Mouse (Mus musculus) limb, embryonic 14.5 days (tissue): ENCODE data around the gene Npas3. TPM values are rescaled to one million over a fixed set of nuclear protein-coding genes. Genes with fewer than 3 reads are reported as not detected.

ENCODE experiments used
- ATAC-seq: fragments of 200-750 bp; cut with Nextera tagmentation; 2 replicates; pipeline ENCODE4 v1.8.0; 2017; ENCODE audit warnings: low read depth, moderate number of reproducible peaks, moderate TSS enrichment; ENCODE audit not compliant: low FRiP score
- DNase-seq: peaks from one replicate; pipeline ENCODE4 v3.0.0-alpha.2; 2015; ENCODE audit warnings: low spot score
- H3K27ac ChIP-seq: fragments of 300-500 bp; sonication (generic); replicated peaks from 2 replicates; pipeline ENCODE4 v1.5.1; 2014; ENCODE audit warnings: low read depth, mild to moderate bottlenecking, low read length, moderate library complexity, mixed read lengths
- H3K27me3 ChIP-seq: fragments of 300-500 bp; sonication (generic); 2 replicates; pipeline ENCODE4 v1.6.1; 2014; ENCODE audit warnings: low read length, mixed read lengths; ENCODE audit not compliant: control insufficient read depth, insufficient read depth
- H3K36me3 ChIP-seq: fragments of 300-500 bp; sonication (generic); 2 replicates; pipeline ENCODE4 v1.6.1; 2014; ENCODE audit warnings: mild to moderate bottlenecking, low read length, moderate library complexity, mixed read lengths; ENCODE audit not compliant: control insufficient read depth, insufficient read depth
- H3K4me1 ChIP-seq: fragments of 300-500 bp; sonication (generic); 2 replicates; pipeline ENCODE4 v1.6.1; 2014; ENCODE audit warnings: antibody characterized with exemption, low read length, mixed read lengths; ENCODE audit not compliant: control insufficient read depth, insufficient read depth
- H3K4me2 ChIP-seq: fragments of 300-500 bp; sonication (generic); replicated peaks from 2 replicates; pipeline ENCODE4 v1.6.1; 2014; ENCODE audit warnings: low read depth, mild to moderate bottlenecking, low read length, moderate library complexity; ENCODE audit not compliant: severe bottlenecking
- H3K4me3 ChIP-seq: fragments of 300-500 bp; sonication (generic); replicated peaks from 2 replicates; pipeline ENCODE4 v1.5.1; 2014; ENCODE audit warnings: low read length
- H3K9ac ChIP-seq: fragments of 300-500 bp; sonication (generic); 2 replicates; pipeline ENCODE4 v1.6.1; 2014; ENCODE audit warnings: mild to moderate bottlenecking, low read depth, low read length, moderate library complexity; ENCODE audit not compliant: severe bottlenecking
- H3K9me3 ChIP-seq: fragments of 300-500 bp; sonication (generic); 2 replicates; pipeline ENCODE4 v1.6.1; 2016; ENCODE audit warnings: low read length; ENCODE audit not compliant: control insufficient read depth
- POLR2A ChIP-seq: fragments of 200-500 bp; IDR thresholded peaks from 2 replicates; pipeline ENCODE4 v1.8.0; 2012; ENCODE audit warnings: inconsistent platforms, mild to moderate bottlenecking, moderate library complexity, borderline replicate concordance; ENCODE audit not compliant: insufficient read depth, insufficient read length; ENCODE audit errors: extremely low read depth
- WGBS: fragments of 180-500 bp; shearing (Covaris S2); extraction: QIAGEN DNeasy Blood & Tissue Kit; methylation state at CpG from one replicate; pipeline ENCODE4 v1.1.7; 2014; 5-methylcytosine and 5-hydroxymethylcytosine counted together
- polyA plus RNA-seq, 2 experiments: library from polyadenylated mRNA; depleted of rRNA in 1 of 2; stranded (reverse) in 1 of 2; unstranded in 1 of 2; fragments of >200 nt; fragmentation: Nextera tagmentation in 1 of 2; extraction: Ambion mirVana in 1 of 2; gene quantifications; 2 replicates each; pipeline versions ENCODE4 v1.2.1 to v1.2.3; 2012 to 2014

Gene Npas3
- polyA plus RNA-seq, 2 experiments: 5.3 to 5.9 TPM

GRCm38 (mm10) chr12:54098785-54099184 lies 850.3 kb downstream of the Npas3 start:
- Histone ChIP-seq H3K9me3 (no peaks in the 10 kb centered on the region), H3K4me3 (no peak overlapping the region), H3K36me3 (no peaks in the 10 kb centered on the region), H3K27me3 (no peaks in the 10 kb centered on the region), H3K4me1 (no peaks in the 10 kb centered on the region), H3K4me2 (no peak overlapping the region), H3K27ac (no peak overlapping the region), H3K9ac (no peak overlapping the region)
- 9% methylated on average over 6 of the region's 6 CpGs for WGBS
- DNase-seq: peak; percentile 75
- ATAC-seq: peak; percentile 47; the same call in 1 of the 2 replicates
- no peak for TF ChIP-seq POLR2A

- no peak for DNase-seq
- Histone ChIP-seq H3K9ac (no peak overlapping the region), H3K4me1 (no peaks in the 10 kb centered on the region), H3K27me3 (no peaks in the 10 kb centered on the region), H3K9me3 (no peaks in the 10 kb centered on the region), H3K27ac (no peak overlapping the region), H3K4me2 (no peak overlapping the region), H3K36me3 (no peaks in the 10 kb centered on the region), H3K4me3 (no peak overlapping the region)
- ATAC-seq: no peak
- WGBS: 94% methylated on average over 3 of the region's 3 CpGs
- no peak for TF ChIP-seq POLR2A
Observed at GRCm38 (mm10) chr12:54099458-54099857, 851.0 kb downstream of the Npas3 start.

GRCm38 (mm10) chr12:54101307-54101870 lies 852.9 kb downstream of the Npas3 start:
- DNase-seq: no peak
- Histone ChIP-seq H3K27ac (no peak overlapping the region), H3K9ac (no peak overlapping the region), H3K9me3 (no peaks in the 10 kb centered on the region), H3K4me2 (no peak overlapping the region), H3K27me3 (no peaks in the 10 kb centered on the region), H3K36me3 (no peaks in the 10 kb centered on the region), H3K4me3 (no peak overlapping the region), H3K4me1 (no peaks in the 10 kb centered on the region)
- ATAC-seq: no peak
- WGBS: 76% methylated on average over 4 of the region's 5 CpGs
- no peak for TF ChIP-seq POLR2A

GRCm38 (mm10) chr12:54102500-54102899 lies 854.0 kb downstream of the Npas3 start:
- Histone ChIP-seq H3K4me2 (no peak overlapping the region), H3K27me3 (no peaks in the 10 kb centered on the region), H3K9ac (no peak overlapping the region), H3K36me3 (no peaks in the 10 kb centered on the region), H3K9me3 (no peaks in the 10 kb centered on the region), H3K27ac (no peak overlapping the region), H3K4me1 (no peaks in the 10 kb centered on the region), H3K4me3 (no peak overlapping the region)
- 46% methylated on average over 6 of the region's 6 CpGs for WGBS
- TF ChIP-seq POLR2A: no peak
- ATAC-seq (no peak), DNase-seq (no peak)

- Histone ChIP-seq H3K9me3 (no peaks in the 10 kb centered on the region), H3K9ac (no peak overlapping the region), H3K4me3 (no peak overlapping the region), H3K36me3 (no peaks in the 10 kb centered on the region), H3K4me1 (no peaks in the 10 kb centered on the region), H3K27me3 (no peaks in the 10 kb centered on the region), H3K27ac (no peak overlapping the region), H3K4me2 (no peak overlapping the region)
- ATAC-seq: no peak
- no peak for TF ChIP-seq POLR2A
- DNase-seq: no peak
- WGBS: 58% methylated on average over 5 of the region's 5 CpGs
Observed at GRCm38 (mm10) chr12:54105531-54105930, 857.1 kb downstream of the Npas3 start.

GRCm38 (mm10) chr12:54105946-54106345 lies 857.5 kb downstream of the Npas3 start:
- Histone ChIP-seq H3K4me1 (no peaks in the 10 kb centered on the region), H3K36me3 (no peaks in the 10 kb centered on the region), H3K9ac (no peak overlapping the region), H3K4me3 (no peak overlapping the region), H3K27ac (no peak overlapping the region), H3K4me2 (no peak overlapping the region), H3K9me3 (no peaks in the 10 kb centered on the region), H3K27me3 (no peaks in the 10 kb centered on the region)
- 77% methylated on average over 3 of the region's 3 CpGs for WGBS
- ATAC-seq (no peak), DNase-seq (no peak)
- no peak for TF ChIP-seq POLR2A
